Mouse (Mus musculus): ENCODE measurements around the gene Kcnj6. TPM values are rescaled to one million over a fixed set of nuclear protein-coding genes. Genes with fewer than 3 reads are reported as not detected.

Kcnj6 gene
- polyA plus RNA-seq, 1 experiment: not detected

DNA sequence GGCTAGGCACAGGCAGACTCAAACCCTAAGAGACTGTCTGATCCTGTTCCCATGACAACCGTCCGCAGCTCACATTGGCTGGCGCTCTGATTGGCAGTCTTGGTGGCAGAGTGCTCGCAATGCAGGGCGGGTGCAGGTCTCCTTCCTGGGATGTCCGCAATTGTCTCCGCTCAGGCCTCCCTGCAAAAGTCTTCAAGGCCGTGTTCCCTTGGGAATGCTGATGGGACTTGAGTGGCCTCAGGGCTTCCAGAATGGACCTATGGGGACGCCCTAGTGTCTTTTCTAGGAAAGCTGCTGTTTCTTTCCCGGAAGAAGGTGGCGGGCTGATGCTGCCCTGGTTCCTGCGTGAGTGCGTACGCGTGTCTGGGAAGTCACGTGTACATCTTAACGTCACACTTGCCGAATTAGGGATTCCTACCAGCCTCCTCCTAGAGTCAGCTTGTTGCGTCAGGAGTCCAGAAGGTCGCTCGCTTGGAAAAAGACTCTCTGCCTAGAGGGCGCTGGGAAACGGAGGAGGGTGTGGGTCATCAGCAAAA, 273.4 kb downstream of the Kcnj6 start:
- Histone ChIP-seq H3K4me1 (ENCODE audit: control insufficient read depth, insufficient read depth, low read length) (peaks cover 1% of the 10 kb centered on the region; the same call in 1 of the 2 replicates), H3K27ac (ENCODE audit: control insufficient read depth, insufficient read depth, low read depth, low read length, poor library complexity) (no peak overlapping the region), H3K4me3 (replicated peaks; ENCODE audit: control insufficient read depth, low read depth, low read length) (peak overlapping the region; percentile 58)
- no peak for TF ChIP-seq POLR2A (IDR thresholded peaks at IDR 0.05; ENCODE audit: borderline replicate concordance, control insufficient read depth, low read depth, low read length)
- TF ChIP-seq CTCF (IDR thresholded peaks at IDR 0.05; ENCODE audit: control insufficient read depth, insufficient read depth, low read length): no peak
- under 1% methylated on average over 23 of the region's 23 CpGs for WGBS

DNA sequence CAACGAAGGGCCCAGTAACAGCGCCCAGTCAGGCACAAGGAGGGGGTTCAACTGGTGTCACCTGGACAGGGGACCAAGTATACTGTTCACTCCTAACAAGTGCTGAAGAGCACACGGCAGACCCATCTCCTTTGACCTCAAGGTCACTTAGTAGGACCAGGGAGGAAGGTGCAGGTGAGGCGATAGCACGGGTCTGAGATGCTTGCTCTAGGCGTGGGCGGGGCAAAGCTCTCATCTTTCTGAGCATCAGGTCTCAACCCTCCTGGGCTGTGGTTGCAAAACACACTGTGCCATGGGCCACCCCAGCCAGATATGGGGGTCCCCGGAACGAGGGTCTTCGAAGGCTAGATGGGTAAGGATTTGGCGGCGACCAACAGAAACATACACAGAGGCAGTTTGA, 274.6 kb downstream of the Kcnj6 start:
- TF ChIP-seq POLR2A (IDR thresholded peaks at IDR 0.05; ENCODE audit: borderline replicate concordance, control insufficient read depth, low read depth, low read length) (no peak), CTCF (IDR thresholded peaks at IDR 0.05; ENCODE audit: control insufficient read depth, insufficient read depth, low read length) (no peak)

DNA sequence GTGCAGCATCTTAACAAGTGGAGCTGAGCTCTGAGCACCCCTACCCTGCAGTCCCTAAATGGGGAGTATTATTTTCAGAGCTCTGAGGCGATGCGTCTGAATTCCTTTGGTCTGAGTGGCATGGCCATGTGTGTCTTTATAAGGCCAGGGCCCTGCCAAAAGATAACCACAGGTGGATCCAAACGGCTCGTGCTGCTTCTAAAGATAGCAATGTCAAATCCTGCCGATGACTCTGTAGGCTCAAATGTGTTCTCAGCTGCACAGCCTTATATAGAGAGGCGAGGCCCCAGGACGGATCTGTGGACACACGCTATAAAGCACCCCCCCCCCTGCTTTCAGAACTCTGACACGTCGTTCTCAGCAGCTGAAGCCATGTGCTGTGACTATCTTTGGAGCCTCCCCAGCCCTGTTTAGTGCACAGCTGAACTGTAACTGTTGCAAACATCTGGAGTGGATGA, 275.9 kb downstream of the Kcnj6 start:
- Histone ChIP-seq H3K27ac (ENCODE audit: control insufficient read depth, insufficient read depth, low read depth, low read length, poor library complexity) (no peak overlapping the region), H3K4me1 (ENCODE audit: control insufficient read depth, insufficient read depth, low read length) (peaks cover 1% of the 10 kb centered on the region; the same call in 1 of the 2 replicates), H3K4me3 (replicated peaks; ENCODE audit: control insufficient read depth, low read depth, low read length) (no peak overlapping the region)
- WGBS: 78% methylated on average over 10 of the region's 10 CpGs
- TF ChIP-seq CTCF (IDR thresholded peaks at IDR 0.05; ENCODE audit: control insufficient read depth, insufficient read depth, low read length): no peak
- TF ChIP-seq POLR2A (IDR thresholded peaks at IDR 0.05; ENCODE audit: borderline replicate concordance, control insufficient read depth, low read depth, low read length): no peak

More for the DNA sequence above, 274.6 kb downstream of the Kcnj6 start:
- 82% methylated on average over 12 of the region's 12 CpGs for WGBS
- Histone ChIP-seq H3K4me1 (ENCODE audit: control insufficient read depth, insufficient read depth, low read length) (peaks cover 1% of the 10 kb centered on the region; the same call in 1 of the 2 replicates), H3K4me3 (replicated peaks; ENCODE audit: control insufficient read depth, low read depth, low read length) (no peak overlapping the region), H3K27ac (ENCODE audit: control insufficient read depth, insufficient read depth, low read depth, low read length, poor library complexity) (no peak overlapping the region)

DNA sequence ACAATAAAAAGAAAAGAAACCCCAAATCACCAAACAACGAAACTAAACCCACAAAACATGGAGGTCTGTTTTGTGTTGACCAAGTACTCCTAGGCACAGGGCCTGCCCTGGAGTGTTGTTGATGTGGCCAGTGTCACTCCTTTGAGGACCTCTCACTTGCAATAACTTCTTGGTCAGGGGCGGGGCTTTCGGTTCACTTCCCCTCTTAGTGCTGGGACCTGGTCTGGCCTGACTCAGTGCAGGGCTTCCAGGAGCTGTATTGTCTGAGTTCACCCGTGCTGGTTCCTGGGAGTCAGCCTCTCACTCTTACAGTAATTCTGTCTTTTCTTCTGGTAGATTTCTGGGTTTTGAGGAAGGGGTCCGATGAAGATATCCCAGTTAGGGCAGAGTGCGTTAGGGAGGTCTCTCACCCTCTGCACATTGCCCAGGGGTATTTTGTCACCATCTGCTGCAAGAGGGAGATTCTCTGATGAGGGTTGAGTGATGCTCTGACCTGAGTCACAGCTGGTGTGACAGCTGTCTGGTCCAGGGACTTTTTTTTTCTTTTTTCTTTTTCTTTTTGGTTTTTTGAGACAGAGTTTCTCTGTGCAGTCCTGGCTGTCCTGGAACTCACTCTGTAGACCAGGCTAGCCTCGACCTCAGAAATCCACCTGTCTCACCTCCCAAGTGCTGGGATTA, 276.9 kb downstream of the Kcnj6 start:
- TF ChIP-seq CTCF (IDR thresholded peaks at IDR 0.05; ENCODE audit: control insufficient read depth, insufficient read depth, low read length) (no peak), POLR2A (IDR thresholded peaks at IDR 0.05; ENCODE audit: borderline replicate concordance, control insufficient read depth, low read depth, low read length) (no peak)
- WGBS: 40% methylated on average over 7 of the region's 7 CpGs
- H3K4me1 ChIP-seq (ENCODE audit: control insufficient read depth, insufficient read depth, low read length): peaks cover 1% of the 10 kb centered on the region; the same call in 1 of the 2 replicates
- H3K4me3 ChIP-seq (replicated peaks; ENCODE audit: control insufficient read depth, low read depth, low read length): no peak overlapping the region
- no peak overlapping the region for H3K27ac ChIP-seq (ENCODE audit: control insufficient read depth, insufficient read depth, low read depth, low read length, poor library complexity)

DNA sequence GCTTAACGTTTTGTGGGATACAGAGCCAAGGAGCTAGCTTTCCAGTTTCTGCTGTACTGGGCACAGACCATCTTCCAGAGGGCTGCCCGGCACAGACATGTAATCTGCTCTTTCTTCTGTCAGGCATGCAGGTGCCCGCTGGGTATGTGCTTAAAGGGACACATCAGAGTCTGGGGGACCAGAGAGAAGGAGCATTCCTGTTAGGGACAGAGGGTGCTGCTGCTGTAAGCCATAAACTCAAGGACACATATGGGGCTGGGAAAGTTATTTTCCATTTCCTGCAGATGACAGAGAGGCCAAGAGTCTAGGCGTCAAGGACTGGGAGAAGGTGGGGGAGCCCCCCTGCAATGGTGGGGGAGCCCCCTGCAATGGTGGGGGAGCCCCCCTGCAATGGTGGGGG, 278.0 kb downstream of the Kcnj6 start:
- no peaks in the 10 kb centered on the region for H3K4me1 ChIP-seq (ENCODE audit: control insufficient read depth, insufficient read depth, low read length)
- TF ChIP-seq CTCF (IDR thresholded peaks at IDR 0.05; ENCODE audit: control insufficient read depth, insufficient read depth, low read length) (no peak), POLR2A (IDR thresholded peaks at IDR 0.05; ENCODE audit: borderline replicate concordance, control insufficient read depth, low read depth, low read length) (no peak)
- no peak overlapping the region for H3K4me3 ChIP-seq (replicated peaks; ENCODE audit: control insufficient read depth, low read depth, low read length)
- WGBS: 81% methylated on average over 4 of the region's 4 CpGs
- H3K27ac ChIP-seq (ENCODE audit: control insufficient read depth, insufficient read depth, low read depth, low read length, poor library complexity): no peak overlapping the region

DNA sequence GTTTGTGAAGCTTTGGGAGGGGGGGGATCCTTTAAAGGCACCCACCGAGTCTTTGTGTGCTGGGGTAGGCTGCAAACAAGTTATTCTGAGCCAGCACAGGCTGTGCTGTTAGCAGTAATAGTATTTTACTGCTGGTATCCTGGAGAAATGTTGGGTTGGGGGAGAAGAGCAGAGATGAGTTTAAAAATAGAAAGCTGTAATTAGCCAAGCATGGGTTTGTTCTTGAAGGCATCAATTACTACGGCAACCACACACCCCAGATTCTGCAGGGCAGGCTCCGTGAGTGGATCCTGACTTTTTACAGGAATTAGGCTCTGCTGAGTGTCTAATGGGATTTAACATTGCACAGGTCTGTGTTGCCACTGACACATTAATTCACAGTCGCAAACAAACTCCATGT, 278.6 kb downstream of the Kcnj6 start:
- WGBS: 65% methylated on average over 4 of the region's 4 CpGs
- Histone ChIP-seq H3K27ac (ENCODE audit: control insufficient read depth, insufficient read depth, low read depth, low read length, poor library complexity) (no peak overlapping the region), H3K4me3 (replicated peaks; ENCODE audit: control insufficient read depth, low read depth, low read length) (no peak overlapping the region), H3K4me1 (ENCODE audit: control insufficient read depth, insufficient read depth, low read length) (no peaks in the 10 kb centered on the region)
- TF ChIP-seq CTCF (IDR thresholded peaks at IDR 0.05; ENCODE audit: control insufficient read depth, insufficient read depth, low read length) (no peak), POLR2A (IDR thresholded peaks at IDR 0.05; ENCODE audit: borderline replicate concordance, control insufficient read depth, low read depth, low read length) (no peak)

DNA sequence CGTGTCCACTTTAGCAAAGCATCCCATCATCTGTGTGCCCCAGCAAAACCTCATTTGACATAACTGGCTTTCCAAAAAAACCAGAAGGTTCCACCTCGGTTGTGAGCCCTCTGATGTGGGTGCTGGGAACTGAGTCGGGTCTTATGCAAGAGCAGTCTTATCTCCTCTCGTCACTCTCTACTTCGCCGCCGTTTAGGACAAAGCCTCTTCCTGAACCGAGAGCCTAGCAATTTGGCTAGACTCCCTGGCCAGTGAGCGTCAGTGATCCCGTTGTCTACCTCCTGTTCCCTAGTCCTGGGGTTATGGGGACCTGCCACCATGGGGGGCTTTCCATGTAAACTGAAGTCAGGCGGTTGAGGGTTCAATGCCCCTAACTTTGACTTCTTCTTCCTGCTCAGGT, 280.4 kb downstream of the Kcnj6 start:
- 84% methylated on average over 11 of the region's 11 CpGs for WGBS
- H3K4me1 ChIP-seq (ENCODE audit: control insufficient read depth, insufficient read depth, low read length): no peaks in the 10 kb centered on the region
- H3K27ac ChIP-seq (ENCODE audit: control insufficient read depth, insufficient read depth, low read depth, low read length, poor library complexity): no peak overlapping the region
- TF ChIP-seq CTCF (IDR thresholded peaks at IDR 0.05; ENCODE audit: control insufficient read depth, insufficient read depth, low read length) (no peak), POLR2A (IDR thresholded peaks at IDR 0.05; ENCODE audit: borderline replicate concordance, control insufficient read depth, low read depth, low read length) (no peak)
- H3K4me3 ChIP-seq (replicated peaks; ENCODE audit: control insufficient read depth, low read depth, low read length): no peak overlapping the region

DNA sequence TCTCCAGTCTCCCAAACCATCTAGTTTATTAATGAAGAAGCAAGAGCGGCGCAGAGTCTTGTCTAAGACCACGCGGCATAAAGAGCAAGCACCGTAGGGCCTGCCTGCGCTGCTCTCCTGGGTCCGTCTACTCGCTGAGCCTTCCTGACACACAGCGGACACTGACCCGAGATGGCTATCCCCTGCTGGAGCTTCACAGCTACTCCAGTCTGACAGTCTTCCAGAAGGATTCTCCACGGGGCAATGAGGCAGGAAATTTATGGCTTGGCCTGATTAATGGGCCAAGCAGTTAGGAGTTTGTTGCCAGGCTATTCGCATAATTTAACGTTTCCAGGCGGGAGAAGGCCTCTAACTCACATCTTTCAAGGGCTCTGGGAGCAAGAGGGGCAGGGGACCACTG, 283.0 kb downstream of the Kcnj6 start:
- H3K4me3 ChIP-seq (replicated peaks; ENCODE audit: control insufficient read depth, low read depth, low read length): no peak overlapping the region
- 75% methylated on average over 14 of the region's 14 CpGs for WGBS
- H3K27ac ChIP-seq (ENCODE audit: control insufficient read depth, insufficient read depth, low read depth, low read length, poor library complexity): no peak overlapping the region
- TF ChIP-seq CTCF (IDR thresholded peaks at IDR 0.05; ENCODE audit: control insufficient read depth, insufficient read depth, low read length) (no peak), POLR2A (IDR thresholded peaks at IDR 0.05; ENCODE audit: borderline replicate concordance, control insufficient read depth, low read depth, low read length) (no peak)
- H3K4me1 ChIP-seq (ENCODE audit: control insufficient read depth, insufficient read depth, low read length): no peaks in the 10 kb centered on the region
